In genomic region chr10:127674794-127675522, GRCm38 (mm10) we compare ENCODE assay signal across 8 mouse cellular contexts. TPM values are rescaled to one million over a fixed set of nuclear protein-coding genes. Genes with fewer than 3 reads are reported as not detected.
DNase-seq lines count a peak whose midpoint lies in the region; ATAC-seq and TF ChIP-seq lines count a peak whose summit lies in the region.

No protein-coding gene starts in this region.

- no peaks in the 10 kb centered on the region for H3K36me3 ChIP-seq in limb, embryonic 15.5 days
- H3K36me3 ChIP-seq in stomach, postnatal 0 days (ENCODE audit: control insufficient read depth, insufficient read depth, low read length): no peaks in the 10 kb centered on the region

- H3K4me1 ChIP-seq in limb, embryonic 15.5 days: peaks cover 21% of the 10 kb centered on the region
- no peaks in the 10 kb centered on the region for H3K4me1 ChIP-seq in stomach, postnatal 0 days (replicated peaks; ENCODE audit: control insufficient read depth, insufficient read depth)

- H3K4me3 ChIP-seq in limb, embryonic 15.5 days: no peak overlapping the region
- H3K4me3 ChIP-seq in stomach, postnatal 0 days (ENCODE audit: low read depth, low read length): 0 out of 2 replicates have a peak overlapping the region, but pooled peaks have one; percentile 6

- no peak for ATAC-seq in limb, embryonic 15.5 days (ENCODE audit: insufficient number of reproducible peaks, low FRiP score, low TSS enrichment, low read depth)
- peak; percentile 76 for ATAC-seq in stomach, postnatal 0 days (ENCODE audit: low FRiP score, low TSS enrichment)

- H3K9me3 ChIP-seq in limb, embryonic 15.5 days: no peaks in the 10 kb centered on the region
- no peaks in the 10 kb centered on the region for H3K9me3 ChIP-seq in stomach, postnatal 0 days (ENCODE audit: control insufficient read depth, low read length)

- TF ChIP-seq EP300 in stomach, postnatal 0 days (optimal IDR thresholded peaks at IDR 0.05): no peak

- H3K4me2 ChIP-seq in limb, embryonic 15.5 days: no peak overlapping the region
- H3K4me2 ChIP-seq in stomach, postnatal 0 days (replicated peaks; ENCODE audit: low read depth): peak overlapping the region; percentile 32

- WGBS in limb, embryonic 15.5 days: 79% methylated on average over 8 of the region's 8 CpGs
- WGBS in stomach, postnatal 0 days: 62% methylated on average over 8 of the region's 8 CpGs

- TF ChIP-seq CTCF in stomach, postnatal 0 days (IDR thresholded peaks at IDR 0.05; ENCODE audit: low read depth): peak; percentile 99

- H3K27me3 ChIP-seq in limb, embryonic 15.5 days: no peaks in the 10 kb centered on the region
- no peaks in the 10 kb centered on the region for H3K27me3 ChIP-seq in stomach, postnatal 0 days (ENCODE audit: control insufficient read depth, insufficient read depth, low read length)

- no peak overlapping the region for H3K9ac ChIP-seq in limb, embryonic 15.5 days
- H3K9ac ChIP-seq in stomach, postnatal 0 days (ENCODE audit: low read length): no peak overlapping the region

- H3K27ac ChIP-seq in limb, embryonic 15.5 days: peak overlapping the region; percentile 73
- H3K27ac ChIP-seq in stomach, postnatal 0 days (replicated peaks): peak overlapping the region; percentile 83

- DNase-seq in 3134 (ENCODE audit: extremely low read depth, insufficient read length, low spot score) (peak; percentile 79), NIH3T3 (ENCODE audit: low read depth) (peak; percentile 94)
- DNase-seq in cerebellum, postnatal 25 days: peak; percentile 84 to 91
- DNase-seq in gastrocnemius, adult 18-20 months (ENCODE audit: low spot score): peak; percentile 94
- DNase-seq in kidney, adult 8-10 months: peak; percentile 93 to 96
- DNase-seq in neural tube, embryonic 10.5 days (ENCODE audit: extremely low spot score, low spot score): peak; percentile 45
- peak; percentile 84 for DNase-seq in stomach, postnatal 0 days (ENCODE audit: low spot score)

RNA-seq across cellular contexts. Expression of gene Nab2, which starts 6.6 kb away (rescaled TPM):
- total RNA-seq in gastrocnemius, adult 18-20 months (2021): 1 to 10 TPM; 3.4 to 3.5 TPM
- 23.7 and 24.4 TPM in 2 replicates for polyA plus RNA-seq in limb, embryonic 15.5 days (2015; fragmentation: Nextera tagmentation; extraction: Ambion mirVana)
- polyA plus RNA-seq in stomach, postnatal 0 days (2015; fragmentation: Nextera tagmentation; extraction: Ambion mirVana): 6.8 and 8.9 TPM in 2 replicates

RNA-seq across cellular contexts. Expression of gene Nemp1, which starts 8.3 kb away (rescaled TPM):
- total RNA-seq in gastrocnemius, adult 18-20 months (2021): 1 to 10 TPM; 2.5 to 2.7 TPM
- 8.3 and 8.5 TPM in 2 replicates for polyA plus RNA-seq in limb, embryonic 15.5 days (2015; fragmentation: Nextera tagmentation; extraction: Ambion mirVana)
- 4.1 and 4.5 TPM in 2 replicates for polyA plus RNA-seq in stomach, postnatal 0 days (2015; fragmentation: Nextera tagmentation; extraction: Ambion mirVana)

RNA-seq across cellular contexts. Expression of gene Myo1a, which starts 30.0 kb away (rescaled TPM):
- not detected for total RNA-seq in gastrocnemius, adult 18-20 months (2021)
- 0.24 and 0.37 TPM in 2 replicates for polyA plus RNA-seq in limb, embryonic 15.5 days (2015; fragmentation: Nextera tagmentation; extraction: Ambion mirVana)
- polyA plus RNA-seq in stomach, postnatal 0 days (2015; fragmentation: Nextera tagmentation; extraction: Ambion mirVana): 39.3 and 42.1 TPM in 2 replicates

RNA-seq across cellular contexts. Expression of gene Stat6, which starts 32.2 kb away (rescaled TPM):
- 10 to 100 TPM; 16.0 to 17.9 TPM for total RNA-seq in gastrocnemius, adult 18-20 months (2021)
- 36.7 and 38.9 TPM in 2 replicates for polyA plus RNA-seq in limb, embryonic 15.5 days (2015; fragmentation: Nextera tagmentation; extraction: Ambion mirVana)
- polyA plus RNA-seq in stomach, postnatal 0 days (2015; fragmentation: Nextera tagmentation; extraction: Ambion mirVana): 31.4 and 34.6 TPM in 2 replicates

RNA-seq across cellular contexts. Expression of gene Tac2, which starts 49.3 kb away (rescaled TPM):
- total RNA-seq in gastrocnemius, adult 18-20 months (2021): not detected
- 0.31 and 0.53 TPM in 2 replicates for polyA plus RNA-seq in limb, embryonic 15.5 days (2015; fragmentation: Nextera tagmentation; extraction: Ambion mirVana)
- 0.34 and 0.35 TPM in 2 replicates for polyA plus RNA-seq in stomach, postnatal 0 days (2015; fragmentation: Nextera tagmentation; extraction: Ambion mirVana)

Comparison
In these comparisons a context has a peak if more than half of its experiments do, and no peak if none do; other contexts are left out.
1. RNA of gene Myo1a, which starts 30.0 kb away (polyA plus RNA-seq): 39.3 to 42.1 TPM in stomach, postnatal 0 days; 0.24 to 0.37 TPM in limb, embryonic 15.5 days; every median in the first group is over 10 times any median in the second.
2. Peak in every context shown above with its lines, with median percentiles within 50 percentile points of each other: DNase-seq.